30 mouse cellular contexts compared by ENCODE assay signal in the genomic region with DNA sequence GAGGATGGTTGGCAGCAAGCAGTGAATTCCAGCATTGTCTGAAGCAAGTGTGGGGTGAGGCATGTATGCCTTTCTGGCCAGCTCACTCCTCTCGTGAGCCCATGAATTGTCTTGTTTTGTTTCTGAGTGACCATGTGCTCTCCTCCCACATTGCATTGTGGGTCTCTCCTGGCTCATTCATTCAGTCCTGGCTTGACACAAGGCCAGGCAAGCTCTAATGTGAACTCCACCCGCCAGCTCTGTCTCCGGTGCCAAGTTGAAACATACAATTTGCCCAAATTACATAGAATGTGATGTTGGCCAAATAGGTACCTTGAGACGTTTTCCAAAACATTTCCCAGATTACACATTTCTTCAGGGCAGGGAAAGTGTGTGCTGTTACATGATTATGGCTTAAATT. TPM values are rescaled to one million over a fixed set of nuclear protein-coding genes. Genes with fewer than 3 reads are reported as not detected.
A peak's percentile ranks its signal among the peaks of the same experiment; 100 is the strongest.
DNase-seq lines count a peak whose midpoint lies in the region; ATAC-seq and TF ChIP-seq lines count a peak whose summit lies in the region.
"Had no signal": no experiment of that assay in that cellular context is flagged by ENCODE, and none has a peak within 500 bp of the region (broad histone marks: within the 10 kb centered on the region; RNA-seq: fewer than 3 reads in every experiment).

No protein-coding gene starts in this region.

- H3K4me2 ChIP-seq in embryonic facial prominence, embryonic 14.5 days (ENCODE audit: low read depth, low read length) = no peak overlapping the region
- H3K4me2 ChIP-seq in heart, embryonic 13.5 days = no peak overlapping the region
- H3K4me2 ChIP-seq in embryonic facial prominence, embryonic 15.5 days (replicated peaks) = no peak overlapping the region
- H3K4me2 ChIP-seq in forebrain, embryonic 13.5 days = no peak overlapping the region
- H3K4me2 ChIP-seq: hindbrain, embryonic 13.5 days; limb, embryonic 13.5 days; liver, embryonic 11.5 days; lung, embryonic 15.5 days; midbrain, embryonic 12.5 days; neural tube, embryonic 13.5 days had no signal

- 0 out of 2 replicates have a peak, but pooled peaks cover 3% of the 10 kb centered on the region for H3K27me3 ChIP-seq in embryonic facial prominence, embryonic 14.5 days (replicated peaks; ENCODE audit: control insufficient read depth, insufficient read depth, low read length)
- peaks cover 22% of the 10 kb centered on the region; the same call in 1 of the 2 replicates for H3K27me3 ChIP-seq in embryonic facial prominence, embryonic 10.5 days (replicated peaks; ENCODE audit: low read depth, poor library complexity, severe bottlenecking)
- H3K27me3 ChIP-seq in heart, embryonic 13.5 days (replicated peaks) = no peaks in the 10 kb centered on the region
- H3K27me3 ChIP-seq in embryonic facial prominence, embryonic 15.5 days = no peaks in the 10 kb centered on the region
- H3K27me3 ChIP-seq in forebrain, embryonic 13.5 days = no peaks in the 10 kb centered on the region
- H3K27me3 ChIP-seq: hindbrain, embryonic 13.5 days; lung, embryonic 15.5 days; midbrain, embryonic 12.5 days; neural tube, embryonic 13.5 days had no signal

- H3K9me3 ChIP-seq in embryonic facial prominence, embryonic 14.5 days (ENCODE audit: control insufficient read depth, low read length) = no peaks in the 10 kb centered on the region
- H3K9me3 ChIP-seq in embryonic facial prominence, embryonic 10.5 days = no peaks in the 10 kb centered on the region
- no peaks in the 10 kb centered on the region for H3K9me3 ChIP-seq in heart, embryonic 13.5 days
- no peaks in the 10 kb centered on the region for H3K9me3 ChIP-seq in embryonic facial prominence, embryonic 15.5 days (replicated peaks)
- H3K9me3 ChIP-seq in forebrain, embryonic 13.5 days (replicated peaks) = no peaks in the 10 kb centered on the region
- H3K9me3 ChIP-seq: forebrain, embryonic 10.5 days; hindbrain, embryonic 13.5 days; limb, embryonic 13.5 days; lung, embryonic 15.5 days; megakaryocyte, embryonic 14.5 days; midbrain, embryonic 12.5 days; neural tube, embryonic 13.5 days had no signal

- 70% methylated on average over 4 of the region's 4 CpGs for WGBS in embryonic facial prominence, embryonic 14.5 days
- 86% methylated on average over 4 of the region's 4 CpGs for WGBS in embryonic facial prominence, embryonic 10.5 days
- WGBS in heart, embryonic 13.5 days = 64% methylated on average over 4 of the region's 4 CpGs
- 55% methylated on average over 4 of the region's 4 CpGs for WGBS in embryonic facial prominence, embryonic 15.5 days
- 77% methylated on average over 4 of the region's 4 CpGs for WGBS in forebrain, embryonic 13.5 days

- no peaks in the 10 kb centered on the region for H3K36me3 ChIP-seq in embryonic facial prominence, embryonic 14.5 days (ENCODE audit: control insufficient read depth, insufficient read depth, low read length)
- H3K36me3 ChIP-seq in embryonic facial prominence, embryonic 10.5 days (replicated peaks) = no peaks in the 10 kb centered on the region
- peaks cover 84% of the 10 kb centered on the region for H3K36me3 ChIP-seq in heart, embryonic 13.5 days
- no peaks in the 10 kb centered on the region for H3K36me3 ChIP-seq in embryonic facial prominence, embryonic 15.5 days
- no peaks in the 10 kb centered on the region for H3K36me3 ChIP-seq in forebrain, embryonic 13.5 days (ENCODE audit: poor library complexity, severe bottlenecking)
- H3K36me3 ChIP-seq: forebrain, embryonic 10.5 days; hindbrain, embryonic 13.5 days; limb, embryonic 13.5 days; lung, embryonic 15.5 days; midbrain, embryonic 12.5 days; neural tube, embryonic 13.5 days had no signal

- DNase-seq in embryonic facial prominence, embryonic 14.5 days (ENCODE audit: low spot score) = peak; percentile 59
- no peak for DNase-seq in embryonic facial prominence, embryonic 10.5 days (ENCODE audit: low spot score)
- no peak for DNase-seq in heart, postnatal 4 days
- no peak for DNase-seq in layer of hippocampus, adult 2 months (ENCODE audit: low spot score in 2 of 2)
- no peak for DNase-seq in layer of hippocampus, adult 9-11 months
- DNase-seq: adrenal gland, adult 2 months; cerebellum, postnatal 14 days; kidney, adult 11 months; kidney, postnatal 14 days; lung, postnatal 4 days; right cerebral cortex, postnatal 4 days; thymus, adult 18-20 months; thymus, postnatal 25 days had no signal

- no peak overlapping the region for H3K9ac ChIP-seq in embryonic facial prominence, embryonic 14.5 days (ENCODE audit: low read depth, low read length)
- no peak overlapping the region for H3K9ac ChIP-seq in heart, embryonic 13.5 days
- H3K9ac ChIP-seq in embryonic facial prominence, embryonic 15.5 days = no peak overlapping the region
- no peak overlapping the region for H3K9ac ChIP-seq in forebrain, embryonic 13.5 days
- H3K9ac ChIP-seq: hindbrain, embryonic 13.5 days; limb, embryonic 13.5 days; lung, embryonic 15.5 days; midbrain, embryonic 12.5 days; neural tube, embryonic 13.5 days had no signal

- H3K27ac ChIP-seq in embryonic facial prominence, embryonic 14.5 days (replicated peaks; ENCODE audit: low read depth, low read length) = no peak overlapping the region
- no peak overlapping the region for H3K27ac ChIP-seq in embryonic facial prominence, embryonic 10.5 days (replicated peaks)
- H3K27ac ChIP-seq in heart, embryonic 13.5 days (replicated peaks) = peak overlapping the region; percentile 72
- H3K27ac ChIP-seq in layer of hippocampus, adult 2 months = peak overlapping the region; percentile 55
- H3K27ac ChIP-seq in embryonic facial prominence, embryonic 15.5 days (replicated peaks) = no peak overlapping the region
- no peak overlapping the region for H3K27ac ChIP-seq in forebrain, embryonic 13.5 days
- H3K27ac ChIP-seq: forebrain, embryonic 10.5 days; hindbrain, embryonic 13.5 days; left cerebral cortex, adult 2 months; limb, embryonic 13.5 days; lung, embryonic 15.5 days; midbrain, embryonic 12.5 days; neural tube, embryonic 13.5 days; stomach, postnatal 0 days had no signal

- TF ChIP-seq CTCF in layer of hippocampus, adult 2 months (conservative IDR thresholded peaks at IDR 0.05) = no peak

- ATAC-seq in embryonic facial prominence, embryonic 14.5 days (ENCODE audit: low read depth) = no peak
- ATAC-seq in heart, embryonic 13.5 days (ENCODE audit: extremely low read depth, insufficient number of reproducible peaks, low FRiP score, low TSS enrichment) = no peak
- peak; percentile 26; the same call in 1 of the 2 replicates for ATAC-seq in embryonic facial prominence, embryonic 15.5 days (ENCODE audit: insufficient number of reproducible peaks, low FRiP score, low TSS enrichment, low read depth)
- no peak for ATAC-seq in forebrain, embryonic 13.5 days
- ATAC-seq: forebrain, embryonic 16.5 days; inflammation-experienced regulatory T-cells, adult 6 months had no signal

- no peak overlapping the region for H3K4me3 ChIP-seq in embryonic facial prominence, embryonic 14.5 days (ENCODE audit: low read depth, low read length)
- H3K4me3 ChIP-seq in embryonic facial prominence, embryonic 10.5 days = no peak overlapping the region
- H3K4me3 ChIP-seq in heart, embryonic 13.5 days = no peak overlapping the region
- H3K4me3 ChIP-seq in layer of hippocampus, adult 2 months = no peak overlapping the region
- no peak overlapping the region for H3K4me3 ChIP-seq in embryonic facial prominence, embryonic 15.5 days (replicated peaks)
- no peak overlapping the region for H3K4me3 ChIP-seq in forebrain, embryonic 13.5 days
- H3K4me3 ChIP-seq: forebrain, embryonic 10.5 days; hindbrain, embryonic 13.5 days; left cerebral cortex, adult 2 months; limb, embryonic 13.5 days; lung, embryonic 15.5 days; megakaryocyte, embryonic 14.5 days; midbrain, embryonic 12.5 days; myocyte; neural tube, embryonic 13.5 days had no signal

- H3K4me1 ChIP-seq in embryonic facial prominence, embryonic 14.5 days (ENCODE audit: control insufficient read depth, insufficient read depth, low read length) = no peaks in the 10 kb centered on the region; the same call in 1 of the 2 replicates
- H3K4me1 ChIP-seq in embryonic facial prominence, embryonic 10.5 days = peaks cover 6% of the 10 kb centered on the region; the same call in 1 of the 2 replicates
- H3K4me1 ChIP-seq in heart, embryonic 13.5 days = peaks cover 95% of the 10 kb centered on the region
- H3K4me1 ChIP-seq in embryonic facial prominence, embryonic 15.5 days = peaks cover 24% of the 10 kb centered on the region
- no peaks in the 10 kb centered on the region; the same call in 1 of the 2 replicates for H3K4me1 ChIP-seq in forebrain, embryonic 13.5 days

RNA-seq across cellular contexts. Expression of gene Mical2, which starts 23.8 kb away (rescaled TPM):
- 11.0 and 11.5 TPM in 2 replicates for polyA plus RNA-seq in embryonic facial prominence, embryonic 14.5 days (2014; fragmentation: Nextera tagmentation; extraction: Ambion mirVana)
- polyA plus RNA-seq in embryonic facial prominence, embryonic 10.5 days (2016; fragmentation: Nextera tagmentation; extraction: Ambion mirVana) = 1.2 and 1.4 TPM in 2 replicates
- 105 and 109 TPM in 2 replicates for polyA plus RNA-seq in heart, embryonic 13.5 days (2015; fragmentation: Nextera tagmentation; extraction: Ambion mirVana)
- total RNA-seq in heart, postnatal 4 days (2021) = 100 to 1,000 TPM; 281 to 298 TPM
- total RNA-seq in layer of hippocampus, adult 2 months (2021) = 100 to 1,000 TPM; 667 to 694 TPM
- 11.5 and 11.7 TPM in 2 replicates for polyA plus RNA-seq in embryonic facial prominence, embryonic 15.5 days (2015; fragmentation: Nextera tagmentation; extraction: Ambion mirVana)
- polyA plus RNA-seq in forebrain, embryonic 13.5 days (2015; fragmentation: Nextera tagmentation; extraction: Ambion mirVana) = 1.1 and 2.9 TPM in 2 replicates
- total RNA-seq: MEL had no signal

Comparison
In these comparisons a context has a peak if more than half of its experiments do, and no peak if none do; other contexts are left out.
1. H3K27ac ChIP-seq: peak in heart, embryonic 13.5 days (single experiment) and layer of hippocampus, adult 2 months (single experiment); none in embryonic facial prominence, embryonic 14.5 days (single experiment), embryonic facial prominence, embryonic 10.5 days (single experiment), embryonic facial prominence, embryonic 15.5 days (single experiment) and forebrain, embryonic 13.5 days (single experiment).